Comparison of ENCODE assay signal across 16 mouse cellular contexts in the genomic region with DNA sequence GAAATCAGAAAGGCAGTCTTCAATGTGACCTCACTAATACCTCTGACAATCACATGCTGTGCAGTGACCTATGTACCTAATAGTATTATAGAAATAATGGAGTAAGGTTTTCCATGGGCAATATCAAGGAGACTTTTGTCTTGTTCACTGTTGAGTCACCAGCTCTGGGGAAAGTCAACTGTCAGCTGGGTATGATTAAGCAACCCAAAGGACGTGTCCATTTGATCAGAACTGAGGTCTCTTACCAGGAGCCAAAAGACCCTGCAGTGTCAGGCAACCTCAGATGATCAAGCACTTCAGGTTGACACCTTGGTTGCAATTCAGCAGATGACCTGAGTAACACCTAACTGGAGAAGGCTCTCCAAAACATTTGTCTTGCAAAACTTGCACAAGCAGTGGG. TPM values are rescaled to one million over a fixed set of nuclear protein-coding genes. Genes with fewer than 3 reads are reported as not detected.
"Had no signal": no experiment of that assay in that cellular context is flagged by ENCODE, and none has a peak within 500 bp of the region (broad histone marks: within the 10 kb centered on the region; RNA-seq: fewer than 3 reads in every experiment).

No protein-coding gene starts in this region.

- DNase-seq: gastrocnemius, adult 2 months; gastrocnemius, postnatal 10 days; gastrocnemius, postnatal 25 days; heart, adult 2 months; heart, postnatal 10 days; heart, postnatal 4 days; kidney, adult 11 months; kidney, adult 2 months; kidney, adult 9 months; kidney, postnatal 14 days; kidney, postnatal 36 days; layer of hippocampus, adult 9-11 months; layer of hippocampus, postnatal 36 days; left cerebral cortex, postnatal 4 days had no signal

RNA-seq across cellular contexts. Expression of a gene that starts 46.0 kb away (rescaled TPM):
- total RNA-seq: granulocyte monocyte progenitor cell, adult 5-6 weeks had no signal
- polyA plus RNA-seq: heart, embryonic 14.5 days had no signal
